Comparison of ENCODE assay signal across 17 mouse cellular contexts in genomic region chr4:106788627-106789026, GRCm38 (mm10). TPM values are rescaled to one million over a fixed set of nuclear protein-coding genes. Genes with fewer than 3 reads are reported as not detected.
"Had no signal": no experiment of that assay in that cellular context is flagged by ENCODE, and none has a peak within 500 bp of the region (broad histone marks: within the 10 kb centered on the region; RNA-seq: fewer than 3 reads in every experiment).

No protein-coding gene starts in this region.

- H3K9ac ChIP-seq: limb, embryonic 12.5 days; liver, embryonic 14.5 days; neural tube, embryonic 13.5 days had no signal

- ATAC-seq: lung, postnatal 0 days had no signal

- H3K4me2 ChIP-seq: limb, embryonic 12.5 days; neural tube, embryonic 13.5 days had no signal

- H3K27ac ChIP-seq: liver, embryonic 14.5 days; neural tube, embryonic 13.5 days had no signal

- DNase-seq: kidney, adult 18-20 months; kidney, postnatal 10 days; layer of hippocampus, adult 9-11 months; layer of hippocampus, postnatal 36 days; lung, adult 2 months; lung, postnatal 4 days; midbrain, embryonic 14.5 days; retina, postnatal 1 day; right cerebral cortex, postnatal 4 days; thymus, postnatal 36 days had no signal

- H3K27me3 ChIP-seq: limb, embryonic 12.5 days; neural tube, embryonic 13.5 days had no signal

- H3K36me3 ChIP-seq: limb, embryonic 12.5 days; midbrain, embryonic 10.5 days; neural tube, embryonic 13.5 days had no signal

- H3K9me3 ChIP-seq: limb, embryonic 12.5 days; midbrain, embryonic 10.5 days; neural tube, embryonic 13.5 days had no signal

- H3K4me3 ChIP-seq: limb, embryonic 12.5 days; midbrain, embryonic 10.5 days; myocyte; neural tube, embryonic 13.5 days had no signal

RNA-seq across cellular contexts. Expression of gene Fam151a, which starts 54.9 kb away (rescaled TPM):
- polyA plus RNA-seq: limb, embryonic 12.5 days; midbrain, embryonic 10.5 days; midbrain, embryonic 14.5 days; myocyte; neural tube, embryonic 13.5 days had no signal

RNA-seq across cellular contexts. Expression of gene Mroh7, which starts 57.9 kb away (rescaled TPM):
- polyA plus RNA-seq: myocyte; thymus, postnatal 0 days had no signal
